Mouse (Mus musculus) lung, embryonic 14.5 days (tissue): ENCODE results near the gene Mst1r. TPM values are rescaled to one million over a fixed set of nuclear protein-coding genes. Genes with fewer than 3 reads are reported as not detected.

Source experiments
- ATAC-seq: fragments of 200-750 bp; cut with Nextera tagmentation; 2 replicates; pipeline ENCODE4 v1.8.0; 2017; ENCODE audit warnings: mild to moderate bottlenecking, moderate TSS enrichment, moderate library complexity; ENCODE audit not compliant: insufficient read depth
- DNase-seq: peaks from one replicate; pipeline ENCODE4 v3.0.0-alpha.2; 2015
- H3K27ac ChIP-seq: fragments of 300-500 bp; sonication (generic); 2 replicates; pipeline ENCODE4 v1.5.1; 2014; ENCODE audit warnings: low read depth, mild to moderate bottlenecking, moderate library complexity
- H3K27me3 ChIP-seq: fragments of 300-500 bp; sonication (generic); 2 replicates; pipeline ENCODE4 v1.6.1; 2014; ENCODE audit warnings: low read length, control low read depth; ENCODE audit not compliant: insufficient read depth
- H3K36me3 ChIP-seq: fragments of 300-500 bp; sonication (generic); 2 replicates; pipeline ENCODE4 v1.6.1; 2014; ENCODE audit warnings: control low read depth; ENCODE audit not compliant: insufficient read depth
- H3K4me1 ChIP-seq: fragments of 300-500 bp; sonication (generic); 2 replicates; pipeline ENCODE4 v1.6.1; 2014; ENCODE audit warnings: antibody characterized with exemption, control low read depth; ENCODE audit not compliant: insufficient read depth
- H3K4me2 ChIP-seq: fragments of 300-500 bp; sonication (generic); 2 replicates; pipeline ENCODE4 v1.6.1; 2014; ENCODE audit warnings: mild to moderate bottlenecking
- H3K4me3 ChIP-seq: fragments of 300-500 bp; sonication (generic); 2 replicates; pipeline ENCODE4 v1.5.1; 2014; ENCODE audit warnings: low read depth, low read length
- H3K9ac ChIP-seq: fragments of 300-500 bp; sonication (generic); 2 replicates; pipeline ENCODE4 v1.6.1; 2014
- H3K9me3 ChIP-seq: fragments of 300-500 bp; sonication (generic); 2 replicates; pipeline ENCODE4 v1.6.1; 2016; ENCODE audit warnings: low read depth, low read length, control low read depth
- CTCF ChIP-seq: IDR thresholded peaks from 2 replicates; pipeline ENCODE4 v1.5.1; 2016; ENCODE audit warnings: antibody characterized with exemption, low read depth
- WGBS: fragments of 180-500 bp; shearing (Covaris S2); extraction: QIAGEN DNeasy Blood & Tissue Kit; methylation state at CpG from one replicate; pipeline ENCODE4 v1.1.7; 2014; 5-methylcytosine and 5-hydroxymethylcytosine counted together
- polyA plus RNA-seq: library from polyadenylated mRNA; unstranded; fragments of >200 nt; fragmentation: Nextera tagmentation; extraction: Ambion mirVana; gene quantifications from 2 replicates; pipeline ENCODE4 v1.2.1, GENCODE M21; 2014

Gene Mst1r
- polyA plus RNA-seq, 1 experiment from 2014 or later: 2.2 TPM

DNA sequence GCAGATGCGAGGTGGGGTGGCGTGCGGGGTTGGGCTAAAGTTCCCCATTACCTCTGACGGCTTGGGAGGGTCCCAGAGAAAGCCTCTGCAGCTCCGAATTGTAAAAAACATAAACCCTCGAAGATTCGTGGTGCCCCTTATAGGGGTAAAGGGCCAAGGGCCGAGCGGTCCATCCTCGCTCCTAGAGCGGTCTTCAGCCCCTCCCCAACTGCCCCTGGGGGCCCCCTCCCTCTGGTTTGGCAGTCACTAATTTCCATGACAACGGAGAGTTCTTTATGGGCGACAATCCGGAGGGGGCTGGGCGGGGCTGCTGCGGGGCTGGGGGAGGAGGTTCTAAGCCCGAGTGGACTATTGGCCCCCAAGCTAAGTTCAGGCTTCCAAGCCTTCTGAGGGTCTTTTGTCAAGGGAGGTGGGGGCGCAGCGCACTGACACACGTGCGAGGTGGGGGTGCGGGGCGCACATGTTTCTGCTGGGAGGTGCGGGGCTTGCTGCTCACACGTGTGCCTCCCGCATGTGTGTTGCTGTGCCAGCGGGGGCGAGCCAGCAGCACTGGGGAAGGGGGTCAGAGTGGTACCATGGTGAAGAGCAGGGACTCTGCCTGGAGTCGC is 29.6 kb downstream of the Mst1r start:
- peak overlapping the region; percentile 50 for H3K4me3 ChIP-seq
- DNase-seq (peak; percentile 19), ATAC-seq (peak; percentile 47; the same call in 1 of the 2 replicates)
- WGBS: 3% methylated on average over 29 of the region's 29 CpGs
- no peaks in the 10 kb centered on the region for H3K36me3 ChIP-seq
- H3K9ac ChIP-seq: peak overlapping the region; percentile 58
- H3K4me1 ChIP-seq: no peaks in the 10 kb centered on the region; the same call in 1 of the 2 replicates
- no peaks in the 10 kb centered on the region for H3K9me3 ChIP-seq
- H3K27me3 ChIP-seq: peaks cover 16% of the 10 kb centered on the region; the same call in 1 of the 2 replicates
- H3K27ac ChIP-seq: no peak overlapping the region
- peak overlapping the region; percentile 95 for H3K4me2 ChIP-seq
- TF ChIP-seq CTCF: no peak

DNA sequence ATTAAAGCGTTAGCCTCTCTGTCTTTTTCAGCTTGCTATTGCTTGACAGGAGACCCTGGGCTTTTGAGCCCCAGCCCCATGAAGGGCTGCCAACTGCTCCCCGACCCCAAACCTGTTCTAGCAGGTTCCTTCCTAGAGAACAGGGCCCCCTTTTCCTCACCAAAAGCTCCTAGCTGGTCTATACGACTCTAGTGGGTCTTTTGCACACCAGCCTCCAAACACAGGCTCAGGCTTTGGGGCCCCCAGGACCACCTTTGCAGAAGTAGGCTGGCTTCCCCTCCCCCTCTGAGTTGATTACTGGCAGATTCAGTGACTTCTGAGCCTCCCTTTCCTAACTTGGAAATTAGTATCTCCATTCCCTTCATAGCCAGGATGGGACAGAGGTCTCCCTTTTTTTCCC is 30.2 kb downstream of the Mst1r start:
- no peaks in the 10 kb centered on the region for H3K36me3 ChIP-seq
- H3K4me1 ChIP-seq: no peaks in the 10 kb centered on the region; the same call in 1 of the 2 replicates
- peaks cover 16% of the 10 kb centered on the region; the same call in 1 of the 2 replicates for H3K27me3 ChIP-seq
- TF ChIP-seq CTCF: no peak
- ATAC-seq: no peak
- 17% methylated on average over 3 of the region's 3 CpGs for WGBS
- H3K4me2 ChIP-seq: peak overlapping the region; percentile 95
- peak overlapping the region; percentile 58; the same call in 1 of the 2 replicates for H3K9ac ChIP-seq
- no peak overlapping the region for H3K27ac ChIP-seq
- peak overlapping the region; percentile 50 for H3K4me3 ChIP-seq
- DNase-seq: no peak
- H3K9me3 ChIP-seq: no peaks in the 10 kb centered on the region

DNA sequence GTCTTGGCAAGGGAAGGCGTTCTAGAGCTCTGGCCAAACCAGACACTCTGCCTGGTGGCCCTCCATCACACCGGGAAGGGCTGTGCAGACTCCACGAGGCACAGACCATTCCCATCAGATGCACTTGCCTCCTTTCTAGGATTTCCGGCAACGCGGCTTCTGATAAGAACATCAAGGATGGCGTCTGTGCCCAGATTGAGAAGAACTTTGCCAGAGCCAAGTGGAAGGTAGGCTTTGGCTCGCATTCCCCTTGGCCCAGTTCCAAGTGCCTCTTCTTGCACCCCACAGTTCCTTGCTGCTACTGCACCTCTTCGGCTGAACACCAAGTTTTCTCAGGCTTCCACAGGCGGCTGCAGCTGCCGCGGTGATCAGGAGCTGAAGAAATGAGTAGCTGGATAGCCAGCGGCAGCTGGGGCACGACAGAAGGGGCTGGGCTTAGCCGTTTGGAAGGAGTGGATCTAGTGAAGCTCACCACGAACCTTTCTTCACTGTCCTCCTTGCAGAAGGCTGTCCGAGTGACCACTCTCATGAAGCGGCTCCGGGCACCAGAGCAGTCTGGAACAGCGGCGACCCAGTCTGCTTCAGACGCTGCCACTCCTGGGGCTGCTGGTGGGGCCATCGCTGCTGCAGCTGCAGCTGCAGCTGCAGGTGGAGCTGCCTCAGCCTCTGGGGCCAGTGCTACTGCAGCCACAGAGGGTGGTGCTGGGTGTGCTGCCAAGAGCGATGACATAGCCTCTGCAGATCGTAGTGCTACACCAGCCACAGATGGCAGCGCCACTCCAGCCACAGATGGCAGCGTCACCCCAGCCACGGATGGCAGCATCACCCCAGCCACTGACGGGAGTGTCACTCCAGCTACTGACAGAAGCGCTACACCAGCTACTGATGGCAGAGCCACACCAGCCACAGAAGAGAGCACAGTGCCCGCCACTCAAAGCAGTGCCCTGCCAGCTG is 40.8 kb downstream of the Mst1r start:
- no peak for DNase-seq
- Histone ChIP-seq H3K4me2 (no peak overlapping the region), H3K36me3 (no peaks in the 10 kb centered on the region), H3K9me3 (no peaks in the 10 kb centered on the region), H3K27ac (no peak overlapping the region), H3K27me3 (no peaks in the 10 kb centered on the region), H3K4me1 (peaks cover 6% of the 10 kb centered on the region; the same call in 1 of the 2 replicates), H3K9ac (no peak overlapping the region), H3K4me3 (no peak overlapping the region)
- TF ChIP-seq CTCF: no peak
- no peak for ATAC-seq
- 80% methylated on average over 31 of the region's 31 CpGs for WGBS

DNA sequence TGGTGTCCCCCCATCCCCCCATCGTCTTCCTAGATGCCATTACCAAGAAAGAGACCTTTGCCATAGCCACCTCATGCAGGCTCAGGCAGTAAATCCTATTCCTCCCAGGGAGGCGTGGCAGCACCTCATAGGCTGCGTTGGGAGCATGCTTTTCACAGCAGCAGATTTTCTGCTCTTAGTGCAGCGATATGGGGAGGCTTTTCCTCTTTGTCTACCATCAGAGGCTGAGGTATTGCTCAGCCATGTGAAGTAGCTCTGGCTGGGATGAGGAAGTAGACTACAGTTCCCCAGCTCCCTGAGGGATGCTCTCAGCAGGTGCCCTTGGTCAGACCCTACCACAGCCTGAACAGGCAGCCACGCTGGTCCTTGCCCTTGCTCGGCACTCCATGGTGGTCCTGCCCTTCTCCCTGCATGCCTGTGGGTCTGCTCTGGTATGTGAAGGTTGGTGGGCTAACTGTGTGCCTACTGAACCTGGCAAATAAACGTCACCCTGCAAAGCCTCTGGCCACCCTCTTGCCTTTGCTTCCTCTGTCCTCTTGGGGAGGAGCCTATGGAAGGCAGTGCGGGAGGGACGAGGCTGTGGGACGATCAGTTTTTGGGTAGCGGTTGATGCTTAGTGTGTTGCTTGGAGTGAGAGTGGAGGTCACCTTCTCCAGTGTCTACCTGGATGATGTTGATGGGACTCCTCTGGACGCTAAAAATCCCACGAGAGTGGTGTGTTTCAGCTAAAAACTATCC is 42.7 kb downstream of the Mst1r start:
- H3K4me1 ChIP-seq: peaks cover 6% of the 10 kb centered on the region; the same call in 1 of the 2 replicates
- ATAC-seq: no peak
- no peak overlapping the region for H3K4me2 ChIP-seq
- no peak for DNase-seq
- no peak overlapping the region for H3K9ac ChIP-seq
- H3K4me3 ChIP-seq: no peak overlapping the region
- 84% methylated on average over 13 of the region's 13 CpGs for WGBS
- no peak for TF ChIP-seq CTCF
- H3K36me3 ChIP-seq: no peaks in the 10 kb centered on the region
- H3K27ac ChIP-seq: no peak overlapping the region
- no peaks in the 10 kb centered on the region for H3K9me3 ChIP-seq
- H3K27me3 ChIP-seq: no peaks in the 10 kb centered on the region

DNA sequence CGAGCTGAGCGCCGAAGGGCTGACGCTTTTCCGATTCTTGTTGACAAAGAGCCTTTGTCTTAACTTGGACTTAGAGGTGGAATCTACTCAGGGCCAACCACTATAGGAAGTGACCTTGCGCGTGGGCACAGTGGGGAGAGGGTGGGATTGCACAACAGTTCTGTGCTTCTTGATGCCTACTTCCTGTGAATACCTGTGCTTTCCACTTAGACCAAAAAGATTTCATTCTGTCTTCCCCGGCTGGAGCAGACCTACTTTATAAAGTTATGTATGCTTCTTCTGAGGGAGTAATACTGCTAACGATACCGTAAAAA is 43.2 kb downstream of the Mst1r start, which contains the start of gene Traip:
TSS of gene Traip (plus strand) at position 215 of the 314 bp plus-strand sequence.
- no peak for ATAC-seq

DNA sequence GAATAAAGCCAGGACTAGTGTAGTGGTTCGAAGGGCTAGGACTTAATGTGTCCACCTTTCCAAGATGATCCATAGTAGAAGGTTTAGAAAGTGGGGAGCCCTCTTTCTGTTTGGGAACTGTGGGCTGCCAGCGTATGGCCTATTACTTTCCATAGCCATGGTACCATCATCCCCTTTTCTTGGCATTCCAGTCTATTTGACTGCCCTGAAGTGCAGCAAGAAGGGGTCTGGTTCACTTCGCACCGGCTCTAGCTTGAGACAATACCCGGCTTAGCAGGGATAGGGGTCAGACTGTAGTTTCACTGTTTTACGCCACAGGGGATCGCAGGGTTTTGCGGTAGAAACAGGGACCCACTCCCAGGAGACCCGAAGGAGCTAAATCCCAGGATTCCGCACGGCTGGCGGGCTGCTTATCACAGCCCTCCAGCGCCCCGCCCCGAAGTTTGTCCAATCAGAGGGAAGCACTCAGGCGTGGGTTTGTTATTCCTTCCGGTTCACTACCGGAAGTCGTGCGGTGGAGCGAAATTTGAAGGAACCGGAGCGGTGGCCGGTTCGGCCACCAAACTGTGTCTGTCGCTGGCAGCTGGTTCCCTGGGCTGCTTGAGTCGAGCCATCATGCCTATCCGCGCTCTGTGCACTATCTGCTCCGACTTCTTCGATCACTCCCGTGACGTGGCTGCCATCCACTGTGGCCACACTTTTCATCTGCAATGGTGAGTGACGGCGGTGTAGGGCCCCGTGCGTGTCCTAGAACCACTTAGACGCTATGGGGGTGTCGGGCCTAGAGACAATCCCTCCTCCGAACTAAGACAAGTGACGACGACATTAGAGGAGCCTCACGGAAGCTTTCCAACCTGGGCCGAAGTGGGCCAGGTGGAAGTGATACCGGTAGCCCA is 44.0 kb downstream of the Mst1r start:
- Histone ChIP-seq H3K9ac (peak overlapping the region; percentile 43), H3K27ac (peak overlapping the region; percentile 47), H3K9me3 (no peaks in the 10 kb centered on the region), H3K4me2 (peak overlapping the region; percentile 64), H3K4me1 (peaks cover 6% of the 10 kb centered on the region; the same call in 1 of the 2 replicates), H3K36me3 (no peaks in the 10 kb centered on the region), H3K4me3 (peak overlapping the region; percentile 72), H3K27me3 (no peaks in the 10 kb centered on the region)
- TF ChIP-seq CTCF: no peak
- ATAC-seq (peak; percentile 93), DNase-seq (peak; percentile 96)
- WGBS: 16% methylated on average over 45 of the region's 45 CpGs

More for the DNA sequence above, 43.2 kb downstream of the Mst1r start, which contains the start of gene Traip:
- no peak for DNase-seq
- peak within 1 kb of the TSS; percentile 64 for H3K4me2 ChIP-seq
- H3K27ac ChIP-seq: peak within 1 kb of the TSS; percentile 47
- no peaks in the 10 kb centered on the region for H3K9me3 ChIP-seq
- TF ChIP-seq CTCF: no peak
- no peaks in the 10 kb centered on the region for H3K36me3 ChIP-seq
- H3K4me1 ChIP-seq: peaks cover 6% of the 10 kb centered on the region; the same call in 1 of the 2 replicates
- peak within 1 kb of the TSS; percentile 72 for H3K4me3 ChIP-seq
- H3K27me3 ChIP-seq: no peaks in the 10 kb centered on the region
- WGBS: 85% methylated on average over 10 of the region's 10 CpGs
- peak within 1 kb of the TSS; percentile 43 for H3K9ac ChIP-seq
